Mouse (Mus musculus) gastrocnemius, postnatal 25 days (tissue): ENCODE results near the gene Ror2. TPM values are rescaled to one million over a fixed set of nuclear protein-coding genes. Genes with fewer than 3 reads are reported as not detected.

Experiments
- DNase-seq: peaks from one replicate; pipeline ENCODE4 v3.0.0; 2022
- total RNA-seq, 2 experiments: library from RNA; stranded (reverse); gene quantifications; 1 replicate in 1 of 2; 2 replicates in 1 of 2; pipeline ENCODE4 v1.2.3; 2021

Gene Ror2
- total RNA-seq, 2 experiments from 2014 or later = 0.83 to 0.90 TPM

DNA sequence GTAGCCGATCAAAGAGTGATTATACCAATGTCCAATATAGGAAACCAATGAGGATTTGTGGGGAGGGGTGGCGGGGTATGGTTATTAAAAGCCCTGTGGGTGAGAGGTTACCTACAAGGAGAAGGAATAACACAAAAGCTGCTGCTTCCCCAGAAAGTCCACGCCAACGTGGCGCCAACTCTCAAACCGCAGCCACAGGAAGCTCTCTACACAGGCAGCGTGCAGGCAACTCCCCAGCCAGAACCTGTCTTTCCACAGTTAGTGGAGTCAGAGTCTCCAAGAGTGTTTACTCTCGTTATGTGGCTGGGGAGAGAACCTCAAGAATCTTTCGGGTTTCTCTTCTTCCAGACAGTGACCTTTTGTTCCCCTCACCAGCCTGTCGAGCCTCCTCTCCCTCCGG is 220.8 kb downstream of the Ror2 start:
- no peak for DNase-seq

DNA sequence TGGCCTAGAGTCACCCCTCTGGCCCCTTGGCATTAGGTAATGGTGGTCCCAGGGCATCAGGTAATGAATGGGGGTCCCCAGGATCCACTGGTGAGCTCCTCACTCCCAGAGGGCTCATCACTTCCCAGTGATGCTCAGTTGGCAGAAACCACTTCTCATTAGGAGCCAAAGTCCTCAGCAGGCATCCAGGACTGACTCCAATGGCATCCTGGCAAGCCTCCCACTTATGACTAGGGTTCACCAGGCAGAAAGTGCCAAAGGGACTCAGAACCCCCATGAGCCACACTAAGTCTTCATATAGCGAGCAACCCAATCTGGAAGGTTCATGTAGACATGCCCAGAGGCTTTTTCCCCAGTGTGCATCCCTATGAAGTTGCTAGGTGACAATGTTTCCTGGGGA is 221.2 kb downstream of the Ror2 start:
- no peak for DNase-seq

Other genes starting within 250 kb of the Ror2 start
- 1 to 10 TPM; 9.5 to 9.8 TPM for gene Sptlc1, start 91.3 kb upstream of the Ror2 start, total RNA-seq
- gene Msx2, start 186.9 kb upstream of the Ror2 start, total RNA-seq = under 1 TPM; 0.20 to 0.21 TPM